Mouse (Mus musculus): ENCODE measurements around the gene Rmnd5a. TPM values are rescaled to one million over a fixed set of nuclear protein-coding genes. Genes with fewer than 3 reads are reported as not detected.
"Not testable (repeated sequence)": the region's sequence is repeated elsewhere in the genome, so short reads cannot be mapped to it uniquely, and the experiment has no call there.

Rmnd5a gene
- total RNA-seq (2021): 10 to 100 TPM; 85.7 to 94.4 TPM
- long read RNA-seq, experiment 1, full-length matches to known transcripts: 5 of 30 reads
- long read RNA-seq, experiment 1, partial matches to known transcripts: 0 of 30 reads
- long read RNA-seq, experiment 1, other reads (novel, unspliced or antisense): 25 of 30 reads
- long read RNA-seq, experiment 2, full-length matches to known transcripts: 12 of 40 reads
- long read RNA-seq, experiment 2, partial matches to known transcripts: 12 of 40 reads
- long read RNA-seq, experiment 2, other reads (novel, unspliced or antisense): 16 of 40 reads

DNA sequence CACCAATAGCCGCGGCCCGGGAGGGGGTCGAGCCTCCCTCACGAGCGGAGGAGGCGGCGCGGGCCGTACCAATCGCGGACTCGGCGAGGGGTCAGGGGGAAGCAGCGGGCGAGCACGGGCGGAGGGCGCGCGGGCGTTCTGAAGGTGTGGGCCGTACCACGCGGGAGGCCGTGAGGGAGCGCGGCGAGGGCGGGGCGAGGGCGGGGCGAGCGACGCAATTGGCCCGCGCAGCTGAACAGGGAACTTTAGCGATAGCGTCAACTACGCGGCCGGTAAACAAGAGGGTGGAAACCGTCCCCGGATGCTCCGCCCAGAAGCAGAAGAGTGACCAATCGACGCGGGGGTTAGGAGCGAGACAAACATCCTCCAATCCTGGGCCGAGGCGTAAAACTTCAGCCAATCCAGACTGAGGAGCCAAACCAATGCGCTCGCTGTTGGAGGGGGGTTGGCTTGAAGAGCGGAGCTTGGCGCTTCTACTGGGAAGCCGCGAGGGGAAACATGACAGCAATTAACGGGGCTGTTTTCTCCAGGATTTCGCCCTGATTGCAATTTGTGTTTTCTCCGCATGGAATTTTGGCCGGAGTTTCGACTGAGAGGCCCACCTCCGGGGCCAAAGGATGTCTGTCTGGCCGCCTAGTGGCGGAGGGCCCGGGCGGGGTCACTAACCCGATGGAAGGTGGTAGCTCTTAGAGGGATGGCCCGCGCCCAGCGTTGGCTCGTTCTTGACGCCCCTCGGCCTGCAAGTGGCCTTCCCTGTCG is at the start of gene Rmnd5a:
Rmnd5a (minus strand) TSS at position 146 of the 759 bp plus-strand sequence.
- DNase-seq: peak; percentile 100

DNA sequence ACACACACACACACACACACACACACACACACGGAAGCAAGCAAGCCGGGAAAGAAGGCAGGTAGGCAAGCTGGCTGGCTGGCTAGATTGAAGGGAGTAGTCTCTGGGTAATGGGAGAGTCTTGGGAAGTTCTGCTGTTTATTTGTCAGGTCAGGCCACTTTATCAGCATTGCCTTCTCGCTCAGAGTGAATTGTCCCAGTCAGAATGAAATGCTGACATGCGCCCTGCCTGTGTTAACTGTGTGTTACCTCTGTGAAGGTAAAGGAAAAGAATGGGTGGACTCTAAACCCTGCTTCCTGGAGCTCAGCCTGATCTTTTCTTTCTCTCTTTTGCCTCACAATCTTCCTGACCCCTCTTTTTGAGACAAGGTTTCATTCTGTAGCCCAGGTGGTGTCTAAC is 47.5 kb upstream of the Rmnd5a start:
- no peak for DNase-seq

DNA sequence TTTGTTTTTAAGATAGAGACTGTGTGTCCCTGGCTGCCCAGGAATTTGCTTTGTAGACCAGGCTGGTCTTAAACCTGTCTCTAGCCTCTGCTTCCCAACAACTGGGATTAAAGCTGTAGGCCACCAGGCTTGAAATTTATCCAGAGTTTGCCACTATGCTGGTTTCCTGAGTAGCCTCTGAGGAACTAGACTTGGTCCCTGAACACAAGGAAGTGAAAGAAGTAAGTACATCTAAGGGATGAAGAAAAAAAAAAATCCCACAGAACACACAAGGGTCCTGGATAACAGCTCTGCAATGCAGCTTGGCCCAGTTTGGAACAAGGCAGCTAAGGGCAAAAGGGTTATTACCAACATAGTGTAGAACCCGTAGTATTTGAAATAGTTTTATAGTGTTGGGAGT is 46.4 kb upstream of the Rmnd5a start:
- no peak for DNase-seq

DNA sequence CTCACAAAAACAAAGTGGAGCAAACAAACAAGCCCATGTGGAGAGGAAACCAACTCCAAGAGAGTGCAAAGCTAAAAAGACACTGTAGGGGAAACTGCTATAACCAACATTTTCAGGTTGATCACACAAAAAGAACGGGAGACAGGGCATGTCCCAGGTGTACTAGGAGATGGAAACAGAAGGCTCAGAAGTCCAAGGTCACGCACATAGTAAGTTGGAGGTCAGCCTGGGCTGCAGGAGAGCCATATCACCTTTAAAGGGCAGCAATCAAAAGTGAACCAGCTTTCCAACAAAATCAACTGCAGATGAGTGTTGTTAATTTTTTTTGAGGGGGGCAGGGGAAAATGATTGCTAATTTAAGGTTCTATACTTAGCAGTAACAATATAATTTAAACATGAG is 45.8 kb upstream of the Rmnd5a start:
- DNase-seq: no peak

DNA sequence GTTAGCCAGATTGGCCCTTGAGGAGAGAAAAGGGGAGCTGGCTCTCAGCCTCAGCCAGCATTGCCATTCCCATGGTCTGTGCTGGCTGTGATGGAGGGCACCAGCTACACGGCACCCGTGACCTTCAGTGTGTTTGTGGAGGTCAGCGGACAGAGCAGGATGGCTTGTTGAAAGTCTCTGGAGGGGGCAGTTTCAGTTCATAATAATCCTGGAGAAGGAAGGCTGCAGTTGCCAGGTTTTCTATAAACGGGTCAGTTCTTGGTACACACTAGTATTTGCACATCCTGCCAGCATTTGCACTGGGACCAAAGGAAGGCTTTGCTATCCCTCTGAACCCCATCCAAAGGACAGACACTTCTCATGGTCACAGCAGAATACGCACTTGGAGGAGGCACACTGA is 44.8 kb upstream of the Rmnd5a start:
- no peak for DNase-seq

DNA sequence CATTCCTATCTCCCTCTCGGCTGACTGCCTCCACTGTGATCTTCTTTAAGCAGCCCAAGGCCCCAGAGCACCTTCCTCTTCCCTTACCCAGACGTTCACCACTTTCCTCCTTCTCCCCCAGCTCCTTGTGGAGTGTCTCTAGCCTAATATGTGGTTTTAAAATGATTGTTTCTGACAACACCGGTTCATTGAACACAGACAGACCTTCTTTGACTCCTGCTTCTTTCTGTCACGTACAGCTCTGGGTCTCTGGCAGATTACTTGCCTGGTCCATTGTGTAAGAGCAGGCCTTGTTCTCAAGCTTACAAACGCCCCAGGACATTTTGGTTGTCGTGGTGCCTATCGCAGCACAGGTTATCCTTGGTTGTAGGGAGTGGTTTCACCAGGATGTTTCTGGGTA is 40.7 kb upstream of the Rmnd5a start:
- no peak for DNase-seq

DNA sequence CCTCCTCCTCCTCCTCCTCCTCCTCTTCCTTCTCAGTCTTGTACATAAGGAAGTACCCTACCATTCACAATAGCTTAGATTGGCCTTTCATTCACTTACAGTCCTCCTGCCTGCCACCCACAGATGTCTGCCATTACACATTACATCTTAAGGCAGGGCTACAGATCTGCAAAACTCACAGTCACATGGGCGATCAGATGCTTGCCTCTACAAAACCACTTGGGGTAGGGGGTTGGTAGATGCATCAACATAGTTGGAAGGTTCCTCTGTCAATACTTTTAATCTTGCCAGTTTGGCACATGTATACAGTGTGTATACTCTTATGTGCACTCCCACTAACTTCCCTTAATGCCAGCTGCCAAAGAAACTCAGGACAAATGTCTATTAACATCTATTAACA is 39.7 kb upstream of the Rmnd5a start:
- no peak for DNase-seq

DNA sequence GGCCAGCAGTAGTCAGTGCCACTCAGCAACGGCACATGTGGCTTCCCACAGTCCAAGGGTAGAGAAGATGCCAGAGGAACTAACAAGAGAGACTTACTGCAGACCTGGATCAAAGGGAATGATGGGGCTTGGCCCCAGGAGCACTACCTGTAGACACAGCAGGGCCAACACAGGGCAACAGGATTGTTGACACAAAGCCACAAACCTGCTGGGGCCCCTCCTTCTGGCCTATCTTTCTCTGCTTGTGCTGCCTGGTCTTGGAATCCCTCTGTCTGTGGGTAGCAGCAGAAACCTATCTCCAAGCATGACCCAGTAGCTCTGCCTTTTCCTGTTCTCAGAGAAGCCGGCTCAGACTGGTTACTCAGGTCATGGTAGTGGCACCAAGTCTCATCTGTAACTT is 39.2 kb upstream of the Rmnd5a start:
- DNase-seq: not testable (repeated sequence)

DNA sequence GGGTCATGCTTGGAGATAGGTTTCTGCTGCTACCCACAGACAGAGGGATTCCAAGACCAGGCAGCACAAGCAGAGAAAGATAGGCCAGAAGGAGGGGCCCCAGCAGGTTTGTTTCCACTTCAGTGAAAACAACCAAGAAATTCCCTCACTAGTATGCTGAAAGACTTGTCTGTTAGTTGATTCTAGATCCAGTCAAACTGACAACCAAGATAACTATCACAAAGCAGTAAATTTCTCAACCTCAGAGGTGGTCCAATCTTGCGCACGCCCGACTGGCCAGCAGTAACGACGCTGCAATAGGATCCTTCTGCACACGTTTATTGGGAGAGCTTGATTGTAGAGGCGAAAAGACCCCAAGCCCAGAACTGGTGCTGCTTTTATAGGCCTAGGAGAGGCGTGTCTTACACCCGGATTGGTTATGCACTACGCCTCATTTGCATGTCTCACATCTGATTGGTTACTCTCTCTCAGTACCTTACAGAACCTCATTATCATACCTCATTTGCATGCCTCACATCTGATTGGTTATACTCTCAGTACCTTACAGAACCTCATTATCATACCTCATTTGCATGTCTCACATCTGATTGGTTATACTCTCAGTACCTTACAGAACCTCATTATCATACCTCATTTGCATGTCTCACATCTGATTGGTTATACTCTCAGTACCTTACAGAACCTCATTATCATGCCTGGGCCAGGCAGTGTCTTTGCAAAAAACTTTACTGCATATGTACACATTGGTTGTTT is 38.6 kb upstream of the Rmnd5a start:
- DNase-seq: not testable (repeated sequence)

DNA sequence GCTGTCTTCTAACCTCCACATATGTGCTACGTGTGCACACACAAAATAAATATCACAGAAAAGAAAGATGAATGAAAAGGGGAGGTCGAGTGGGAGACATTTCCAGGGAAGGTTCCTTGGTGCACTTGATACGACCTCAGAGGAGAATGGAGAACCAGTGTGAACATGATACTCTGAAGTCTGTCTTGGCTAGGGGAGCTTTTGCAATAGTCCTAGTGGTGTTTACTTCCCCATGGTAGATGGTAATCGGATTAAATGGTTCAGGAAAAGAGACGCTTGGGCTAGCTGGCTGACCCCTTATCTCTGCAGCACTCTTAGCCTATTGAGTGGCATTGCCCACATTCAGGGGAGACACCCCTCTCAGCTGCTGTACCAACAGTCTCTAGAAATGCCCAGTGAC is 36.3 kb upstream of the Rmnd5a start:
- DNase-seq: no peak

DNA sequence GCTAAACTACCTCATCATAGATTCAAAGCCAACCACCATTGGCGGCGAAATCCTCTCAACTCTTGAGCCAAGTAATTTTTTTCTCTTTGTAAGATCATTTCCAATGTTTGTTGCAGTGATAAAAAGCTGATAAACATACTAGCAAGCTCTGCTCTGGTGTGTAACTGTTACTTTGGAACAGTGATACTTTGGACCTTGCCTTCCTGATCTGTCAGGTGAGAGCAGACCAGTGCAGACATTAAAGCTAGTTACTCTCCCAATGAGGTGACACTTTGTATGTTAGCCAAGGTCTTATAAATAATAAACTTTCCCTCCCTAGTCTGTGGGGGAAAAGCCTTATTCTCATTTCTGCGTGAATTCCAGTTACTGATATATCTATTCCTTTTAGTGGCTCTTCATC is 35.2 kb upstream of the Rmnd5a start:
- no peak for DNase-seq

DNA sequence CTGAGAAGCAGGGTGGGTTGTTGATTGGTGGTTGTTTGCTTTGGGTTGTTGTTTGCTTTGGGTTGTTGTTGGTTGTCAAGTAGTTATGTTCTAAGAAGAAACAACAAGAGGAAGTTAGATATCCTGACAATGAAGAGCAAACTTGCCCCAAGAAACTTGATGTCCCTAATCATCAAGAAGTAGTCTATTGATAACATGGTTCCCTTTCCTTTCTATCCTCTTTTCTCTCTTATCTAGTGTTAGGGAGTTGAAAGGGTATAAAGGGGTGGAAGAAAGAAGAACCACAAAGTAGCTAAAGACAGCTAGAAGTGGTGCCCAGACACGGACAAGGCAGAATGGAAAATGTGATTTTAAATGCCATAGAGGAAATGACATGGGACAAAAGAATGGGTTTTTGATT is 32.3 kb upstream of the Rmnd5a start:
- DNase-seq: no peak

DNA sequence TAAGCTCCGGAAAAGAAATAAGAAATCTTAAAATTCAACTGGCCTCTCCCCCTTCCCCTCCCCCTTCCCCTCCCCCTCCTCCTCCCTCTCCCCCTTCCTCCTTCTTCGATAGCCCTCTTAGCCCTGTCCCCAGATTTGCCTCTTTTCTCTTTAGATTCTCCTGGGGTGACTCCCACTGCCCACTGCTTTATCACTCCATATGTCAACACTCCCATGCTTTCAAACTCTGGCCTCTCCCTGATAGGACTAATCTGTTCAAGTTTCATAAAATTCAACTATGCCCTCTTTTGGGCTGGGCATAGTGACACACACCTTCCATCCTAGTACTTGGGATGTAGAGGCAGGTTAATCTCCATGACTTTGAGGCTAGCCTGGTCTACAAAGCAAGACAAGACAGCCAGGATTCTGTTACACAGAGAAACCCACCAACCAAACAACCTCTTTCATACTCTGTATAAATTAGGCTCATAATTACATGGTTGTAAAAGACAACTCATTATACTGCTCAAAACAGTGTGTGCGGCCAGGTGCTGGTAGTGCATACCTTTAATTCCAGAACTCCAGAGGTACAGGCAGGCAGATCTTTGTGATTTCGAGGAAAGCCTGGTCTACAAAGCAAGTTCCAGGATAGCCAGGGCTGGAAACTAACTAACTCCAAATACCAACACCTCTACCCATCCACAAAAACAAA is 31.5 kb upstream of the Rmnd5a start:
- DNase-seq: no peak

DNA sequence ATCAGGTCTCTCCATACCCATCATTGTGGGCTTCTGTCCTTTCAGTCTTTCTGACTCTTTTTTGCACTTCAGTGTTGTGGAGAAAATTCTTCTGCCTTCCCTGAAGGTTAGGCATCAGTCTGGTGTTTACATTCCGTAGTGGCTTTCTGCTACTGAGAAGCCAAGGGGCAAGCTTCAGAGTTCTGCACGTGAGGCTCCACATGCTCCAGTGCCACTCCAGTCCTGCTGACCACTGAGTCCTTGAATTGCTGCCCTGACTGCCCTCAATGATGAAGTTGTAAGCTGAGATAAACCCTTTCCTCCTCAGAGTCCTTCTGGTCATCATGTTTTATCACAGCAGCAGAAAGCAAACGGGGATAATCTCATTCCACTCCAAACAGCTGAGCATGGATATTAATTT is 28.9 kb upstream of the Rmnd5a start:
- no peak for DNase-seq

DNA sequence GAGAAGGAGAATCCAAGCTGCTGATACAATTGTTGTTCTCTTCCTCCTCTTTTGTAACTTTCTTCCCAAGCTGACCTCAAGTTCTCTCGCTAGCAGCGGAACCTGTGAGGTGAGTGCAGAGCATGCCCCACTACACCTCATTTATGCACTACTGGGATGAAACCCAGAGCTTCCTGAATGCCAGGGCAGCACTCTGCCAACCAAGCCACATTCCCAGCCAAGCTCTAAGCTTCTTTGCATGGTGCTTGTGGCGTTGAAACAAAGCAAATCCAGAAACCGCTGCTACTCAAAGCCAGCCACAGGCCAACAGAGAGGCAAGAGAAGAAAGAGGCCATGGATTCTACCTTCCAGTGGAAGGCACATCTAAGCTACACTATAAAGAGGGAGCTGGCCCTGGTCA is 27.3 kb upstream of the Rmnd5a start:
- no peak for DNase-seq

DNA sequence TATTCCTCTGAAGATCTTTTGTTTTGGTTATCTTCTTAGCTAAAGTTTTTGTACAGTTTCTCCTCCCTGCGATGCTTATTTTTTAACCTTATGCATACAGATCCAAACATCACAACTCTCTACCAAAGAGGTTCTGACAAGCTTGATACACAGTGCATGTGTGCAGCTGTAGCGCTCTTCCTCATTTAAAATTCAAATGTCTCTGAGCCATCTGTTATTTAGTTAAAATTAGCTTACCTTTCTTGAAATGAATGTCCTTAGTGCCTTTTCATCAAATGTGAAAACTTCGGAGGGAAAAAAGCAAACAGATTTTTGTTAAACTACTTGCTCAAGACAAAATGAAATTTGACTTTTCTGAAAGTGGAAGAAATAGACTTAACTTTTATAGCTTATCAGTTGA is 24.7 kb upstream of the Rmnd5a start:
- no peak for DNase-seq

DNA sequence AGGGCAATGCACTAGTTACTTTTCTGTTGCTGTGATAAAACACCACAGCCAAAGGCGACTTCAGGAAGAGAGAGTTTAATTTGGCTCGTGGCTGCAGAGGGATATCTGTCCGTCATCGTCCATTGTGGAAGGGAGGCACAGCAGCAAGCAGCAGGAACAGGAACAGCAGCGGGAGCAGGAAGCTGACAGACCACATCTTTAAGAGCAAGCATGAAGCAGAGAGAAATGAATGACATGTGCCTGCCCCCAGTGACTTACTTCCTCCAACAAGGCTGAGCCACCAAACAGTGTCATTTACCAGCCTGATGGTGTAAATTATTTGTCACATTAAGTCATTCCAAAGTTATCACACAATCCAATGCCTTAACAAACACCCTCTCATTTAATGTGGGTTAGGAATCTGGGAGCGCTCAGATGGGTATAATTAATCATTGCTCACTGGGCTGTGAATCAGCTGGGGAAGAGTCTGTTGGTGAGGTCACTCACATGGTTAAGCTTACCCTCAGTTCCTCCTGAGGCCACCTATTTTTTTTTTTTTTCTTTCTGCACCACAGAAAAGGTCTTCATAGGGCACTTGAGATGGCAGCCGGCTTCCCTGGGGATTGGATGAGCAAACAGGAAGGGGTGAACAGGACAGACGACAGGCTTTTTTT is 17.6 kb upstream of the Rmnd5a start:
- DNase-seq: no peak

DNA sequence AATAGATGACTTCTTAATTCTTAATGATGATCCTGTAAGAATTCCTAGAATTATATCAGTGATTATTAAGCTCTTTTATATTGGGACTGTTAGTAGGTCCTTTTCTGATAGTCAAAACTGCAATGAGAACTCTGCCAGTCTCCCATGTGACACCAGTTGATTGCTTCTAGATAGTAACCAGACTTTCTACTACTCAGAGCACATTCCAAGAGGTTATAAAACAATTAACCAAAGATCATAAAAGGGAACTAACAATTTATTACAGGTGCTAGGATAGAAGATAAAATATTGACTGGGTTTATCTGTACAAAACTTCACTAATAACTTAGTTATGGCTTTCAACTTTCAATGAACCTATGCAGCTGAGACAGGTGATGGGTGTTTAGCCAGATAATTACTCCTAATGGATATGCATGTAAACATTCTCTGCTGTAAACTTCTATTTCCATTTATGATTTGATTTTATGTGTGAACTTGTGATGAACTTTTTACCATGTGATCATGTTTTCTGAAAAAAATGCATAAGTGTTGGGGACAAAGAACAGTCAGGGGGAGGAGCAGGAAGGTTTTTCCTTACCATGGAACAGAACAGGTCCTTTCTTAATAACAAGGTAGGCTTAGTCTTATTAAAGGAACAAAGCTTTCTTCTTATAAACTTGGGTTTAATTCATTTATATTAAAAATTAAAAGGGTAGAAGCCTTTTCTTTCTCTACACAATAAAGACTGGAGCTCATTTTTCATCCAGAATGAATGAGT is 13.7 kb upstream of the Rmnd5a start:
- DNase-seq: not testable (repeated sequence)

DNA sequence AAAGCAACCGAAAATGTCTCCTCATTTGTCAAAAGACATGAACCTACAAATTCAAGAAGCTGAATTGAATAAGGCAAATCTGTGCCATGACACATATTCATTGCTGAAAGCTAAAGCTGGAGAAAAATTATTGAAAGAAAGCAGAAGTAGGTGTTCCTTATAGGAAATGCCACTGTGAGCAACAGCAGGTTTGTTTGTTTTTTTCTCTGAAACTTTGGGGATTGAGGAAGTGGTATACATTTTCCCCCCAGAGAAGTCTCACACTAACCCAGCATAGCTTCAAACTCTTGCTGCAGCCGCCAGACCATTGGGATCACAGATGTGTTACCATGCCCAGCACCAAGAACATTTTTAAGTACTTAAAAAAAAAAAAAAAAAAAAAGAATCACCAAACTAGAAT is 12.4 kb upstream of the Rmnd5a start:
- no peak for DNase-seq

DNA sequence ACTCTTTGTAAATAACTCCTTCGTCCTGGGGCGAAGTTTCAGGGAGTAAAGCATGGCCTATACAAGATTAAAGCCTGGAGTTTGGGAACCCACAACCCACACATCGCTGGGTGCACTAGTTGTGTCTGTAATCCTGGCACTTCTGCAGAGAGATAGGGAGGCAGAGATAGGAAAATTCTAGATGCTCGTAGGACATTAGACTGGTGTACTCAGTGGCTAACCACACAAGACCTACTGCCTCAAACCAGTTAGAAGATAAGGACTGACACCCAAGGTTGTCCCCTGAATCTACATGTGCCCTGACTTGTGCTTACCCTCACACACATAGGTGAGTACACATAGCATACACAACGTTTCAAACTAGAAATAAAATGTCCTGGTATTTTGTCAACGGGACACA is 5.1 kb upstream of the Rmnd5a start:
- no peak for DNase-seq

DNA sequence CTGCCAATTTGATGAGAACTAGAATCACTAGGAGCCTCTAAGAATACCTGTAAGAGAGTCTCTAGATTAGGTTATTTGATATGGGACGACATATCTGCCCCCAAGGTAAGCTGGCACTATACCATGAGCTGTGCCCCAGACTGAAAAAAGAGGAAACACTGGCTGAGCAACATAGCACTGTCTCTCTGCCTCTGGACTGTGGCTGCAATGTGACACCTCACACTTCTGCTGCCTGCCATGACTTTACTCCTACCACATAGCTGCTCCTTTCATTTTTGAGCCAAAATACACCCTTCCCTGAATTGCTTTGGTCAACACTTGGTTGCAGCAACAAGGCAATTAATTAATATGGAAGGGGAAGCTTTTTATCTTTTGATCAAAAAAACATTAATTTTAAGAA is 4.3 kb upstream of the Rmnd5a start:
- DNase-seq: no peak
